Mouse (Mus musculus): ENCODE results near the gene Gm37240.

The Gm37240 gene

GRCm38 (mm10) chr3:85029141-85029540, 858.2 kb downstream of the Gm37240 start:
- DNase-seq (ENCODE audit: low spot score in 2 of 2), result no peak

- no peak for DNase-seq (ENCODE audit: low spot score in 2 of 2)
These were observed 862.3 kb downstream of the Gm37240 start for GRCm38 (mm10) chr3:85024817-85025705.

- DNase-seq (ENCODE audit: low spot score in 2 of 2), result no peak
These were observed 863.1 kb downstream of the Gm37240 start for GRCm38 (mm10) chr3:85024237-85024636.

- no peak for DNase-seq (ENCODE audit: low spot score in 2 of 2)
These were observed 864.5 kb downstream of the Gm37240 start for GRCm38 (mm10) chr3:85022800-85023199.

GRCm38 (mm10) chr3:85021816-85022215, 865.5 kb downstream of the Gm37240 start:
- DNase-seq (ENCODE audit: low spot score in 2 of 2), result no peak

GRCm38 (mm10) chr3:85020137-85020536, 867.2 kb downstream of the Gm37240 start:
- DNase-seq (ENCODE audit: low spot score in 2 of 2), result no peak

- DNase-seq (ENCODE audit: low spot score in 2 of 2), result no peak
These were observed 871.7 kb downstream of the Gm37240 start for GRCm38 (mm10) chr3:85015667-85016066.

- no peak for DNase-seq (ENCODE audit: low spot score in 2 of 2)
These were observed 874.4 kb downstream of the Gm37240 start for GRCm38 (mm10) chr3:85012889-85013288.

- no peak for DNase-seq (ENCODE audit: low spot score in 2 of 2)
These were observed 882.1 kb downstream of the Gm37240 start for GRCm38 (mm10) chr3:85005257-85005656.

- no peak for DNase-seq (ENCODE audit: low spot score in 2 of 2)
These were observed 898.4 kb downstream of the Gm37240 start for GRCm38 (mm10) chr3:84988880-84989279.

- DNase-seq (ENCODE audit: low spot score in 2 of 2), result no peak
These were observed 902.1 kb downstream of the Gm37240 start for GRCm38 (mm10) chr3:84985121-84985625.

GRCm38 (mm10) chr3:84982688-84983087, 904.6 kb downstream of the Gm37240 start:
- DNase-seq (ENCODE audit: low spot score in 2 of 2), result no peak

- no peak for DNase-seq (ENCODE audit: low spot score in 2 of 2)
These were observed 907.2 kb downstream of the Gm37240 start for GRCm38 (mm10) chr3:84980158-84980557.

- no peak for DNase-seq (ENCODE audit: low spot score in 2 of 2)
These were observed 908.6 kb downstream of the Gm37240 start for GRCm38 (mm10) chr3:84978676-84979075.

GRCm38 (mm10) chr3:84974193-84974592, 913.1 kb downstream of the Gm37240 start:
- no peak for DNase-seq (ENCODE audit: low spot score in 2 of 2)

GRCm38 (mm10) chr3:84972881-84973280, 914.4 kb downstream of the Gm37240 start:
- DNase-seq (ENCODE audit: low spot score in 2 of 2), result no peak

GRCm38 (mm10) chr3:84971561-84971960, 915.8 kb downstream of the Gm37240 start:
- DNase-seq (ENCODE audit: low spot score in 2 of 2), result no peak

GRCm38 (mm10) chr3:84967364-84967763, 920.0 kb downstream of the Gm37240 start:
- DNase-seq (ENCODE audit: low spot score in 2 of 2), result no peak

- DNase-seq (ENCODE audit: low spot score in 2 of 2), result no peak
These were observed 922.2 kb downstream of the Gm37240 start for GRCm38 (mm10) chr3:84965156-84965555.

GRCm38 (mm10) chr3:84955857-84956256, 931.5 kb downstream of the Gm37240 start:
- no peak for DNase-seq (ENCODE audit: low spot score in 2 of 2)

GRCm38 (mm10) chr3:84955011-84955775, 932.1 kb downstream of the Gm37240 start:
- no peak for DNase-seq (ENCODE audit: low spot score in 2 of 2)

GRCm38 (mm10) chr3:84952585-84953187, 934.6 kb downstream of the Gm37240 start:
- no peak for DNase-seq (ENCODE audit: low spot score in 2 of 2)

All from spleen, postnatal 14 days (tissue).